Mouse (Mus musculus) ES-E14 (cell line): ENCODE measurements around the gene Acadvl. TPM values are rescaled to one million over a fixed set of nuclear protein-coding genes. Genes with fewer than 3 reads are reported as not detected.

Experiments
- DNase-seq: peaks from one replicate; pipeline ENCODE4 v3.0.0-alpha.2; 2013; ENCODE audit warnings: low read depth, low spot score
- H3K27ac ChIP-seq: 2 replicates; pipeline ENCODE4 v1.5.1; 2012; ENCODE audit warnings: low read depth, mild to moderate bottlenecking, low read length, moderate library complexity, mixed read lengths; ENCODE audit not compliant: poor library complexity, insufficient read depth, severe bottlenecking
- H3K36me3 ChIP-seq: 2 replicates; pipeline ENCODE4 v1.6.1; 2012; ENCODE audit warnings: mild to moderate bottlenecking, low read length, moderate library complexity, mixed read lengths; ENCODE audit not compliant: control insufficient read depth, poor library complexity, insufficient read depth, severe bottlenecking
- H3K4me1 ChIP-seq, 2 experiments: fragments of 150-350 bp in 1 of 2; sonication (generic) in 1 of 2; 2 replicates each; pipeline ENCODE4 v1.6.1; 2012; ENCODE audit warnings: low read length in 2 of 2, mild to moderate bottlenecking in 1 of 2, mixed read lengths in 1 of 2; ENCODE audit not compliant: control insufficient read depth in 2 of 2, insufficient read depth in 2 of 2, poor library complexity in 1 of 2
- H3K4me3 ChIP-seq, 2 experiments: fragments of 150-350 bp in 1 of 2; sonication (generic) in 1 of 2; 2 replicates each; pipeline ENCODE4 v1.5.1; 2012; ENCODE audit warnings: low read length in 2 of 2, low read depth in 1 of 2, mild to moderate bottlenecking in 1 of 2, mixed read lengths in 1 of 2; ENCODE audit not compliant: insufficient read depth in 1 of 2, poor library complexity in 1 of 2, severe bottlenecking in 1 of 2
- H3K9ac ChIP-seq: 2 replicates; pipeline ENCODE4 v1.6.1; 2012; ENCODE audit warnings: low read depth, mild to moderate bottlenecking, low read length, mixed read lengths; ENCODE audit not compliant: poor library complexity, insufficient read depth, severe bottlenecking
- H3K9me3 ChIP-seq: fragments of 150-350 bp; sonication (generic); 2 replicates; pipeline ENCODE4 v1.6.1; 2012; ENCODE audit warnings: low read depth, mild to moderate bottlenecking, low read length; ENCODE audit not compliant: control insufficient read depth, insufficient read depth
- CHD2 ChIP-seq: IDR thresholded peaks from 2 replicates; pipeline ENCODE4 v1.6.1; 2014; ENCODE audit warnings: mild to moderate bottlenecking, low read depth, low read length, inconsistent platforms
- HCFC1 ChIP-seq: IDR thresholded peaks from 2 replicates; pipeline ENCODE4 v1.6.1; 2012; ENCODE audit warnings: low read length, inconsistent platforms, borderline replicate concordance; ENCODE audit not compliant: insufficient read depth
- MAFK ChIP-seq: IDR thresholded peaks from 2 replicates; pipeline ENCODE4 v1.6.1; 2014; ENCODE audit warnings: mild to moderate bottlenecking, low read depth, low read length, inconsistent platforms; ENCODE audit not compliant: insufficient read depth
- ZC3H11A ChIP-seq: IDR thresholded peaks from 2 replicates; pipeline ENCODE4 v1.6.1; 2012; ENCODE audit warnings: low read depth, mild to moderate bottlenecking, inconsistent platforms, low read length, borderline replicate concordance
- ZNF384 ChIP-seq: IDR thresholded peaks from 2 replicates; pipeline ENCODE4 v1.6.1; 2012; ENCODE audit warnings: low read depth, low read length, inconsistent platforms
- in situ Hi-C, 2 experiments: fragments of 600-800 bp; cut with MboI; formaldehyde crosslinking; loops; one replicate each; pipeline ENCODE4 v1.15.1; 2025; ENCODE audit warnings: low sequenced_read_pairs in 2 of 2, inconsistent platforms in 1 of 2; ENCODE audit not compliant: unreplicated experiment in 2 of 2
- total RNA-seq: library from RNA; depleted of rRNA; stranded (reverse); fragments of 300-350 nt; gene quantifications from 2 replicates; pipeline ENCODE4 v1.2.3, GENCODE M21; 2012

The Acadvl gene
- total RNA-seq, 1 experiment, result 48.7 TPM

DNA sequence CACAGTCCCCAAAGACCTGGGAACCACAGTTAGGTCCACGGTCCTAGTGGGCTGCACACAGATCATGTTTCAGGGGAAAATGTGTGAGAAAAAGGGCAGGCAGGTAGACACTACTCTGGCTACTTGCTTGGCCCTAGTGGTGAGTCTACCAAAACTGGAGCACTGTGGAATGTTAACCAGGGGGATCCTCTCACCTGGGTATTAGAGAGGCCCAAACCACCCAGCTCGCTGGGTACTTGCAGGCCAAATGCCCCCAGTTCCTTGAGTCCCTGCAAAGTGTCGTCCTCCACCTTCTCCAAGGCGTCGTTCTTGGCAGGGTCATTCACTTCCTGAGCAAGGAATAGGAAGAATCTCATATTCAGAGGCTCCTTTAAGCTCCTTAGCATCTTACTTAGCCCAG, 1.2 kb downstream of the Acadvl start:
- no peak overlapping the region for H3K9ac ChIP-seq
- in situ Hi-C loops, result no loop called here
- no peak for TF ChIP-seq CHD2
- TF ChIP-seq ZNF384, result no peak
- no peak for TF ChIP-seq HCFC1
- no peak for TF ChIP-seq ZC3H11A
- TF ChIP-seq MAFK, result no peak
- H3K9me3 ChIP-seq, result no peaks in the 10 kb centered on the region
- no peak overlapping the region for H3K4me3 ChIP-seq
- no peak for DNase-seq
- H3K4me1 ChIP-seq, result peaks cover 0 to 12% of the 10 kb centered on the region in 2 experiments; a peak in 1 of 4 replicates
- H3K27ac ChIP-seq, result no peak overlapping the region
- H3K36me3 ChIP-seq, result peaks cover 33% of the 10 kb centered on the region

DNA sequence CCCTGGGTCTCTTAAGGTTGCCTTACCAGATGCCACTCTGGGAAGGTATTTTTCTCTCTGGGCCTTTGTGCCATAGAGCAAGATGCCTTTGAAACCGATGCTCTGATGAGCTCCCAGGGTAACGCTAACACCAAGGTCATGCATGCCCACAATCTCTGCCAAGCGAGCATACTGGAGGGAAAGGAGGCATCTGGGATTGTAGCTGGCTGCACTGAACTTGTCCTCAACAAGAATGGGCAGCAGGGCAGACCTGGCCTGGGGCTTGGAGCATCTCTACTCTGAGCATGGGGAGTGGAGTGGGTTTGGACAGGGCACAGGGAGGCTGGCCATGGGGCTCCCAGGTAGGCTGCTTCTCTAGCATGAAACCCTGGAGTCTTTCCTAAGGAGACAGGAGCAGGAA, 1.8 kb downstream of the Acadvl start:
- Histone ChIP-seq H3K36me3 (peaks cover 40% of the 10 kb centered on the region), H3K27ac (no peak overlapping the region)
- in situ Hi-C loops, result no loop called here

DNA sequence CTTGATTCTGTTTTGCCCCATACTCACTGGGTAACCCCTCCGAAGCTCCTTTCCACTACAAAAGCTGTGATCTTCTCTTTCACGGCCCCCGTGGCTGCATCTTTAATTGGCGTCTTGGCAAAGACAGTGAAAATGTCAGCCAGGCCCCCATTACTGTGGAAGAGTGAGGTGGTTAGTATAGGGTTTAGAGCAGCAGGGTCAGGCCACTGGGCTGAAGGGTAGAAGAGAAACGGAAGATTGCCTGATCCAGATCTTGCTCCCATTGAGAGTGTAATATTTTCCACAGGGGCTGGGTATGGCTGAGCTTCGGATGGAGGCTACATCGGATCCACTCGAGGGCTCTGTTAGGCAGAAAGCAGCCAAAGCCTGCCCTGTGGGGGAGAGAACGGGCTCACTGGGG, 2.3 kb downstream of the Acadvl start:
- Histone ChIP-seq H3K4me3 (no peak overlapping the region), H3K4me1 (peaks cover 0 to 10% of the 10 kb centered on the region in 2 experiments; a peak in 1 of 4 replicates), H3K27ac (no peak overlapping the region), H3K36me3 (peaks cover 45% of the 10 kb centered on the region), H3K9me3 (no peaks in the 10 kb centered on the region), H3K9ac (no peak overlapping the region)
- in situ Hi-C loops, result no loop called here
- no peak for TF ChIP-seq ZC3H11A
- TF ChIP-seq MAFK, result no peak
- no peak for TF ChIP-seq CHD2
- no peak for TF ChIP-seq ZNF384
- no peak for TF ChIP-seq HCFC1
- no peak for DNase-seq

More for the DNA sequence above, 1.8 kb downstream of the Acadvl start:
- H3K9me3 ChIP-seq, result no peaks in the 10 kb centered on the region
- H3K4me3 ChIP-seq, result no peak overlapping the region
- peaks cover 0 to 10% of the 10 kb centered on the region in 2 experiments; a peak in 1 of 4 replicates for H3K4me1 ChIP-seq
- H3K9ac ChIP-seq, result no peak overlapping the region
- no peak for TF ChIP-seq ZNF384
- no peak for TF ChIP-seq CHD2
- TF ChIP-seq ZC3H11A, result no peak
- no peak for TF ChIP-seq HCFC1
- no peak for TF ChIP-seq MAFK
- no peak for DNase-seq

DNA sequence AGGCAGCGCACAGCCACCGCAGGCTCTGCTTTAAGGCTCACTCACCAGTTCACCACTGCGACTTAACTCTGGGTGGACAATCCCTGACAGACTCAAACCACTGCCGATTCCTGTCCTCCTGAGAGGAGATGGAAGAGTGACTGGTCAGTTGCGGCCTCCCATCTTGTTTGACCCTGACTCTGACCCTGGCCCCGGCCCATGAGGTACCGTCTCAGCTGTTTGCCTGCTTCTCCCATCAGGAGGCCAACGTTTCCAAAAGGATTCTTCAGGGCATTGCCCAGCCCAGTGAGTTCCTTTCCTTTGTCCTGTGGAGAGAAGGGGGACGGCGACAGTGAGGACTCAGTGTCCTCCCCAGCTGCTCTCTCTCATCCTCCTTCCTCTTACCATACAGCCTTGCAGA, 4.2 kb downstream of the Acadvl start:
- Histone ChIP-seq H3K9ac (no peak overlapping the region), H3K27ac (no peak overlapping the region), H3K4me1 (peaks cover 0 to 10% of the 10 kb centered on the region in 2 experiments; a peak in 1 of 4 replicates), H3K36me3 (peaks cover 64% of the 10 kb centered on the region), H3K4me3 (no peak overlapping the region), H3K9me3 (no peaks in the 10 kb centered on the region)
- DNase-seq, result no peak
- no peak for TF ChIP-seq MAFK
- TF ChIP-seq HCFC1, result no peak
- TF ChIP-seq ZNF384, result no peak
- no peak for TF ChIP-seq ZC3H11A
- TF ChIP-seq CHD2, result no peak
- in situ Hi-C loops, result no loop called here

DNA sequence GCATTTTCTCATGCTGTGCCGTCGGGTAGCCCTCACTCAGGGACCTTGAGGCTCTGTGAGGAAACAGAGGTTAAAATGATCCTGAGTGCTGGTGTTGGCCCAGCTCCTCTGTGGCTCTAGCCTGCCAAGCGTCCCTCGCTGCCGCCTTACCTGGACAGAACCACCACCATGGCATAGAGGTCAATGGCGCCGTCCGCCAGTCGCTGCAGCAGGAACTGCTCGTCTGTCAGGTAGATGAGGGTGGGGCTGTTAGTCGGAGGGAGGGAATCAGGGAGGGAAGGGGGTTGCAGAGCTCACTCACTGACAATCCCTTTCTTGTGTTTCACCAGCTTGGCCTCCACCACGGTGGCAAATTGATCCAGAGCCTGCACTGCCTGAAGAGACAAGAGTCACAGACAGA, 4.7 kb downstream of the Acadvl start:
- no peak for TF ChIP-seq HCFC1
- H3K4me1 ChIP-seq, result peaks cover 0 to 13% of the 10 kb centered on the region in 2 experiments; a peak in 1 of 4 replicates
- H3K4me3 ChIP-seq, result no peak overlapping the region
- H3K27ac ChIP-seq, result no peak overlapping the region
- in situ Hi-C loops, result no loop called here
- peaks cover 67% of the 10 kb centered on the region for H3K36me3 ChIP-seq
- no peak for DNase-seq
- H3K9ac ChIP-seq, result no peak overlapping the region
- no peaks in the 10 kb centered on the region for H3K9me3 ChIP-seq
